Mouse (Mus musculus) lung, adult 10 weeks (tissue): ENCODE data around the gene Srsf11. TPM values are rescaled to one million over a fixed set of nuclear protein-coding genes. Genes with fewer than 3 reads are reported as not detected.

Source experiments
- polyA plus RNA-seq: library from polyadenylated mRNA; stranded (reverse); fragments of 350-450 nt; fragmentation: Illumina TruSeq; extraction: RNeasy Lipid Tissue Mini Kit (QIAGEN cat#74804); gene quantifications from one replicate; pipeline ENCODE4 v1.2.3, GENCODE M21; 2014; ENCODE audit warnings: low read depth, low replicate concordance; ENCODE audit not compliant: insufficient read depth

The Srsf11 gene
- polyA plus RNA-seq: 50.7 TPM

DNA sequence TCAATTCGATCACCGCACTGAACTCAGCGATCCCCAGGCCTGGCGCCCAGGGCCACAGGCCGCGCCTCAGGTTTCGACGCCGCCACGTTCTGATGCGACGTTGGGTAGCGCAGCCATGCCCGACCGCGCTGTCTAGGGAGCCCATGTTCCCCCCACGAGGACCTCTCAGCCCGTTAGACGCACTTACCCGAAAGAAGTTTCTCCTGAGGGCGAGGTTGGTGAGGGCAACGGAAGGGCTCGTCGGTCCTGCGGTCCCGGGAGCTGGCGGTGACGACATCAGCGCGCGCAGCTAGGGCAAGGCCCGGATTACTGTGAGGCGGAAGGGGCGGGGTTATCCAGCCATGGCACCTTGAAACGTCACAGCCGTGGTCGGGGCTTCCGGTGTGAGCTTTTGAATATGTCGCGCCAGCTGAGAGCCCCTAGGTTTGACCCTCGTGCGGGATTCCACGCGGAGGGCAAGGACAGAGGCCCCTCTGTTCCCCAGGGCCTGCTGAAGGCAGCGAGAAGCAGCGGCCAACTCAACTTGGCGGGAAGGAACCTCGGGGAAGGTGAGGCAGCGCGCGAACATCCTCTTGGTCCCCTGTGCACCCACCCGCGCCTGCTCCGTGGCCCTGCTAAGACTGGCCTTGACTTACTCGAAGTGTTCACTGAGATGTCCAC is at the start of gene Srsf11, which contains the start of gene Lrrc40:
Gene Srsf11 (minus strand): TSS at position 311 of the 660 bp plus-strand sequence.
Gene Lrrc40 (plus strand): TSS at position 334 of the 660 bp plus-strand sequence.

Other genes starting within 250 kb of the Srsf11 start
- gene Cth, start 111.6 kb downstream of the Srsf11 start, polyA plus RNA-seq: 10.3 TPM
- 19.2 TPM for gene Ankrd13c, start 89.4 kb downstream of the Srsf11 start, polyA plus RNA-seq
- 7.5 TPM for gene Lrrc40, start within 50 bp of the Srsf11 start, polyA plus RNA-seq